Mouse (Mus musculus): ENCODE results near the gene Hyls1. TPM values are rescaled to one million over a fixed set of nuclear protein-coding genes. Genes with fewer than 3 reads are reported as not detected.

Gene Hyls1
- polyA plus RNA-seq, 1 experiment, result not detected

GRCm38 (mm10) chr9:35520631-35521348 is 49.4 kb downstream of the Hyls1 start:
- WGBS, result 93% methylated on average over 6 of the region's 6 CpGs
- Histone ChIP-seq H3K27ac (ENCODE audit: insufficient read depth, low read depth, low read length) (no peak overlapping the region), H3K4me1 (ENCODE audit: control insufficient read depth, insufficient read depth, low read length) (peaks cover 8% of the 10 kb centered on the region), H3K4me3 (ENCODE audit: insufficient read depth, low read depth, low read length) (no peak overlapping the region)
- TF ChIP-seq POLR2A (IDR thresholded peaks at IDR 0.05; ENCODE audit: insufficient read depth, low read depth, low read length), result no peak
- TF ChIP-seq CTCF (IDR thresholded peaks at IDR 0.05; ENCODE audit: insufficient read depth, low read depth, low read length), result no peak

GRCm38 (mm10) chr9:35518169-35518568 is 52.0 kb downstream of the Hyls1 start, which contains the start of gene Gm1113:
TSS of gene Gm1113 (minus strand) at chr9:35518269.
- H3K4me1 ChIP-seq (ENCODE audit: control insufficient read depth, insufficient read depth, low read length), result no peaks in the 10 kb centered on the region
- 93% methylated on average over 3 of the region's 3 CpGs for WGBS
- TF ChIP-seq CTCF (IDR thresholded peaks at IDR 0.05; ENCODE audit: insufficient read depth, low read depth, low read length), result no peak
- TF ChIP-seq POLR2A (IDR thresholded peaks at IDR 0.05; ENCODE audit: insufficient read depth, low read depth, low read length), result no peak

GRCm38 (mm10) chr9:35516711-35517110 is 53.5 kb downstream of the Hyls1 start:
- H3K27ac ChIP-seq (ENCODE audit: insufficient read depth, low read depth, low read length), result no peak overlapping the region
- TF ChIP-seq CTCF (IDR thresholded peaks at IDR 0.05; ENCODE audit: insufficient read depth, low read depth, low read length) (no peak), POLR2A (IDR thresholded peaks at IDR 0.05; ENCODE audit: insufficient read depth, low read depth, low read length) (no peak)
- WGBS, result 94% methylated on average over 16 of the region's 16 CpGs
- H3K4me3 ChIP-seq (ENCODE audit: insufficient read depth, low read depth, low read length), result no peak overlapping the region
- no peaks in the 10 kb centered on the region for H3K4me1 ChIP-seq (ENCODE audit: control insufficient read depth, insufficient read depth, low read length)

More at GRCm38 (mm10) chr9:35518169-35518568, 52.0 kb downstream of the Hyls1 start, which contains the start of gene Gm1113:
- Histone ChIP-seq H3K27ac (ENCODE audit: insufficient read depth, low read depth, low read length) (no peak within 1 kb of the TSS), H3K4me3 (ENCODE audit: insufficient read depth, low read depth, low read length) (no peak within 1 kb of the TSS)

- 91% methylated on average over 5 of the region's 5 CpGs for WGBS
- TF ChIP-seq CTCF (IDR thresholded peaks at IDR 0.05; ENCODE audit: insufficient read depth, low read depth, low read length) (no peak), POLR2A (IDR thresholded peaks at IDR 0.05; ENCODE audit: insufficient read depth, low read depth, low read length) (no peak)
- Histone ChIP-seq H3K4me1 (ENCODE audit: control insufficient read depth, insufficient read depth, low read length) (no peaks in the 10 kb centered on the region), H3K27ac (ENCODE audit: insufficient read depth, low read depth, low read length) (no peak overlapping the region), H3K4me3 (ENCODE audit: insufficient read depth, low read depth, low read length) (no peak overlapping the region)
Observed at GRCm38 (mm10) chr9:35516182-35516581, 54.0 kb downstream of the Hyls1 start.

- 82% methylated on average over 4 of the region's 4 CpGs for WGBS
- no peak overlapping the region for H3K4me3 ChIP-seq (ENCODE audit: insufficient read depth, low read depth, low read length)
- no peak for TF ChIP-seq POLR2A (IDR thresholded peaks at IDR 0.05; ENCODE audit: insufficient read depth, low read depth, low read length)
- TF ChIP-seq CTCF (IDR thresholded peaks at IDR 0.05; ENCODE audit: insufficient read depth, low read depth, low read length), result no peak
- H3K27ac ChIP-seq (ENCODE audit: insufficient read depth, low read depth, low read length), result no peak overlapping the region
- no peaks in the 10 kb centered on the region for H3K4me1 ChIP-seq (ENCODE audit: control insufficient read depth, insufficient read depth, low read length)
Observed at GRCm38 (mm10) chr9:35513900-35514299, 56.3 kb downstream of the Hyls1 start.

Other genes starting within 250 kb of the Hyls1 start
- not detected in 2 replicates for gene Cdon, start 149.3 kb downstream of the Hyls1 start, polyA plus RNA-seq (2012; ENCODE audit: insufficient read depth, insufficient read length, low replicate concordance, missing spikeins)
- not detected in 2 replicates for gene Gm1113, start 52.1 kb downstream of the Hyls1 start, polyA plus RNA-seq (2012; ENCODE audit: insufficient read depth, insufficient read length, low replicate concordance, missing spikeins)
- gene Ddx25, start 11.9 kb downstream of the Hyls1 start, polyA plus RNA-seq (2012; ENCODE audit: insufficient read depth, insufficient read length, low replicate concordance, missing spikeins), result not detected in 2 replicates
- not detected in 2 replicates for gene Pus3, start 11.8 kb downstream of the Hyls1 start, polyA plus RNA-seq (2012; ENCODE audit: insufficient read depth, insufficient read length, low replicate concordance, missing spikeins)
- not detected in 2 replicates for gene Pate2, start 114 bp downstream of the Hyls1 start, polyA plus RNA-seq (2012; ENCODE audit: insufficient read depth, insufficient read length, low replicate concordance, missing spikeins)
- not detected in 2 replicates for gene Pate4, start 41.5 kb upstream of the Hyls1 start, polyA plus RNA-seq (2012; ENCODE audit: insufficient read depth, insufficient read length, low replicate concordance, missing spikeins)
- gene Pate3, start 77.8 kb upstream of the Hyls1 start, polyA plus RNA-seq (2012; ENCODE audit: insufficient read depth, insufficient read length, low replicate concordance, missing spikeins), result not detected in 2 replicates
- gene Pate1, start 117.0 kb upstream of the Hyls1 start, polyA plus RNA-seq (2012; ENCODE audit: insufficient read depth, insufficient read length, low replicate concordance, missing spikeins), result not detected in 2 replicates
- not detected in 2 replicates for gene Gm17677, start 170.7 kb upstream of the Hyls1 start, polyA plus RNA-seq (2012; ENCODE audit: insufficient read depth, insufficient read length, low replicate concordance, missing spikeins)
- not detected in 2 replicates for gene Gm17727, start 207.7 kb upstream of the Hyls1 start, polyA plus RNA-seq (2012; ENCODE audit: insufficient read depth, insufficient read length, low replicate concordance, missing spikeins)
- not detected in 2 replicates for gene Gm27235, start 219.7 kb upstream of the Hyls1 start, polyA plus RNA-seq (2012; ENCODE audit: insufficient read depth, insufficient read length, low replicate concordance, missing spikeins)
- gene D730048I06Rik, start 219.7 kb upstream of the Hyls1 start, polyA plus RNA-seq (2012; ENCODE audit: insufficient read depth, insufficient read length, low replicate concordance, missing spikeins), result not detected in 2 replicates